Mouse (Mus musculus) kidney, embryonic 16.5 days (tissue): Measurements from ENCODE around the gene Lrrc7. TPM values are rescaled to one million over a fixed set of nuclear protein-coding genes. Genes with fewer than 3 reads are reported as not detected.

Source experiments
- ATAC-seq: fragments of 200-750 bp; cut with Nextera tagmentation; 2 replicates; pipeline ENCODE4 v1.8.0; 2017; ENCODE audit warnings: moderate TSS enrichment; ENCODE audit not compliant: low FRiP score, low TSS enrichment
- H3K27ac ChIP-seq: fragments of 300-500 bp; sonication (generic); 2 replicates; pipeline ENCODE4 v1.5.1; 2014; ENCODE audit warnings: low read length
- H3K27me3 ChIP-seq: fragments of 300-500 bp; sonication (generic); 2 replicates; pipeline ENCODE4 v1.6.1; 2014; ENCODE audit warnings: low read length, control low read depth, mixed read lengths; ENCODE audit not compliant: insufficient read depth
- H3K36me3 ChIP-seq: fragments of 300-500 bp; sonication (generic); 2 replicates; pipeline ENCODE4 v1.6.1; 2014; ENCODE audit warnings: low read length, control low read depth, mixed read lengths; ENCODE audit not compliant: insufficient read depth
- H3K4me1 ChIP-seq: fragments of 300-500 bp; sonication (generic); 2 replicates; pipeline ENCODE4 v1.6.1; 2014; ENCODE audit warnings: low read length, control low read depth, mixed read lengths; ENCODE audit not compliant: insufficient read depth
- H3K4me2 ChIP-seq: fragments of 300-500 bp; sonication (generic); replicated peaks from 2 replicates; pipeline ENCODE4 v1.6.1; 2014; ENCODE audit warnings: low read depth, low read length
- H3K4me3 ChIP-seq: fragments of 300-500 bp; sonication (generic); 2 replicates; pipeline ENCODE4 v1.5.1; 2014; ENCODE audit warnings: mild to moderate bottlenecking, low read length
- H3K9ac ChIP-seq: fragments of 300-500 bp; sonication (generic); replicated peaks from 2 replicates; pipeline ENCODE4 v1.6.1; 2014; ENCODE audit warnings: low read length
- H3K9me3 ChIP-seq: fragments of 300-500 bp; sonication (generic); 2 replicates; pipeline ENCODE4 v1.6.1; 2016; ENCODE audit warnings: low read length, control low read depth
- WGBS: fragments of 180-500 bp; shearing (Covaris S2); extraction: QIAGEN DNeasy Blood & Tissue Kit; methylation state at CpG from one replicate; pipeline ENCODE4 v1.1.7; 2014; 5-methylcytosine and 5-hydroxymethylcytosine counted together
- polyA plus RNA-seq: library from polyadenylated mRNA; unstranded; fragments of >200 nt; fragmentation: Nextera tagmentation; extraction: Ambion mirVana; gene quantifications from 2 replicates; pipeline ENCODE4 v1.2.1, GENCODE M21; 2015

Gene Lrrc7
- polyA plus RNA-seq, 1 experiment from 2014 or later: 0.15 TPM

DNA sequence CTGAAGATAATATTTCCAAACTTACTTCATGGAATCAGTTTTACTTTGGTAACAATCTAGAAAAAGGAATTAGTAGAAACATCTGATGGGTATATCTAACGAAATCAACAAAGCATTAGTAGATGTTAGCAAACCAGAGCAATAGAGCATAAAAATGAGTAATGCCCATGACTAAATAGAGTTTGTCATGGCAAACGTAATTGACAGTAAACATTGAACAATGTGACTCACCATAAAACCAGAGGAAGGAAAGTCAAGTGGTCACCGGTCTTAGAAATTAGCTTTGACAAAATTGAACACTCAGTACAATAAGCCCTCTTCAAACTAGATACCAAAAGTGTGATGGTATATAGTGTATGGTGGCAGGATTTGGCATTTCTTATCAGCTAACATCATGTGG lies 263.3 kb downstream of the Lrrc7 start:
- Histone ChIP-seq H3K9ac (no peak overlapping the region), H3K36me3 (no peaks in the 10 kb centered on the region)
- 78% methylated on average over 3 of the region's 3 CpGs for WGBS

GRCm38 (mm10) chr3:158295041-158295440 lies 267.0 kb downstream of the Lrrc7 start:
- Histone ChIP-seq H3K9me3 (no peaks in the 10 kb centered on the region), H3K4me2 (no peak overlapping the region), H3K9ac (no peak overlapping the region), H3K27ac (no peak overlapping the region), H3K4me3 (no peak overlapping the region), H3K4me1 (no peaks in the 10 kb centered on the region), H3K36me3 (no peaks in the 10 kb centered on the region), H3K27me3 (no peaks in the 10 kb centered on the region)
- no peak for ATAC-seq
- WGBS: 53% methylated on average over 5 of the region's 5 CpGs

More for the DNA sequence above, 263.3 kb downstream of the Lrrc7 start:
- Histone ChIP-seq H3K4me2 (no peak overlapping the region), H3K4me3 (no peak overlapping the region), H3K9me3 (no peaks in the 10 kb centered on the region), H3K4me1 (no peaks in the 10 kb centered on the region), H3K27me3 (no peaks in the 10 kb centered on the region), H3K27ac (no peak overlapping the region)
- no peak for ATAC-seq

GRCm38 (mm10) chr3:158284431-158284830 lies 277.6 kb downstream of the Lrrc7 start:
- Histone ChIP-seq H3K4me3 (no peak overlapping the region), H3K4me1 (no peaks in the 10 kb centered on the region), H3K9me3 (no peaks in the 10 kb centered on the region), H3K36me3 (no peaks in the 10 kb centered on the region), H3K27me3 (no peaks in the 10 kb centered on the region), H3K27ac (no peak overlapping the region), H3K9ac (no peak overlapping the region), H3K4me2 (no peak overlapping the region)
- no peak for ATAC-seq
- 44% methylated on average over 1 of the region's 1 CpGs for WGBS

- Histone ChIP-seq H3K4me2 (no peak overlapping the region), H3K4me3 (no peak overlapping the region), H3K36me3 (no peaks in the 10 kb centered on the region), H3K27ac (no peak overlapping the region), H3K9me3 (no peaks in the 10 kb centered on the region), H3K9ac (no peak overlapping the region), H3K4me1 (no peaks in the 10 kb centered on the region), H3K27me3 (no peaks in the 10 kb centered on the region)
- no peak for ATAC-seq
- 86% methylated on average over 2 of the region's 2 CpGs for WGBS
Measured at GRCm38 (mm10) chr3:158278631-158279030, 283.4 kb downstream of the Lrrc7 start.

- H3K4me2 ChIP-seq: no peak overlapping the region
- ATAC-seq: no peak
- no peak overlapping the region for H3K27ac ChIP-seq
- no peaks in the 10 kb centered on the region for H3K27me3 ChIP-seq
- no peak overlapping the region for H3K4me3 ChIP-seq
- no peak overlapping the region for H3K9ac ChIP-seq
- WGBS: 81% methylated on average over 1 of the region's 1 CpGs
- H3K36me3 ChIP-seq: no peaks in the 10 kb centered on the region
- no peaks in the 10 kb centered on the region for H3K9me3 ChIP-seq
- no peaks in the 10 kb centered on the region for H3K4me1 ChIP-seq
Measured at GRCm38 (mm10) chr3:158272700-158273099, 289.3 kb downstream of the Lrrc7 start.

DNA sequence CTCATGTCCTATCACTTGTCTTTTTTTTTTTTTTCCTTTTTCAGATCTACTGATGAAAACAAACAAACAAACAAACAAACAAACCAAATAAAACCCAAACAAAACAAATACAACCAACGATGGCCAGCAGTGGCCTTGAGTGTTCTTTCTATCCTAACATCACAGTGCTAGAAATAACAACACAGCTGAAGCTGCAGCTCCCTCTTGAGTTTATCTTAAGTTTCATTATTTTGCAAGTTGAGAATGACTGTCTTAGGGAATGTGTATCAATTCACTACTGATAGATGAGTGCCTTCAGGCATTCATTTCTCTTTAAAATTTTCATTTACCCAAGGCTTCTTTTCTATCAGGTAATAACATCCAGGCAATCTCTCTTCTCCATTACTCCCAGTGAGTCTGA lies 291.1 kb downstream of the Lrrc7 start:
- WGBS: 51% methylated on average over 1 of the region's 1 CpGs

DNA sequence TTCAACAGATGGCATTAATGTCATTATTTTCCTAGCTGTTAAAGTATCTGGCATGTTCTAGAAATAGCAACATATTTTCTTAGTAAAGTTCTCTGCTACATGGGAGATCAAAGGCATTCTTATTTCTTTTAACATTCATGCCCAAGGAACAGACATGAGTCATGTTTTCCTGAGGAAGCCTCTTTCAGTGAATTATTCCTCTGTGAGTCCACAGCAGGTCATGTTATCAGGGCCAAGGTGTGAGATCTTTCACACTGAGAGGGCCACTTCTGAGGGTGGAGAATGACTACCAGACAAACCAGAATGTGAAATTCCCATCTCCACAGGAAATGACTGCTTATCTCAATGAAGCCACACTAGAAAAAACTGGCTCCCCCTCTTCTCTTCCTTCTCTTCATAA lies 309.4 kb downstream of the Lrrc7 start:
- no peak overlapping the region for H3K4me2 ChIP-seq
- H3K36me3 ChIP-seq: no peaks in the 10 kb centered on the region
- ATAC-seq: no peak
- no peaks in the 10 kb centered on the region for H3K27me3 ChIP-seq
- H3K9ac ChIP-seq: no peak overlapping the region
- H3K4me3 ChIP-seq: no peak overlapping the region
- H3K4me1 ChIP-seq: no peaks in the 10 kb centered on the region
- H3K9me3 ChIP-seq: no peaks in the 10 kb centered on the region
- no peak overlapping the region for H3K27ac ChIP-seq

More for the DNA sequence above, 291.1 kb downstream of the Lrrc7 start:
- no peak for ATAC-seq
- no peaks in the 10 kb centered on the region for H3K4me1 ChIP-seq
- no peaks in the 10 kb centered on the region for H3K9me3 ChIP-seq
- H3K36me3 ChIP-seq: no peaks in the 10 kb centered on the region
- no peak overlapping the region for H3K4me3 ChIP-seq
- H3K9ac ChIP-seq: no peak overlapping the region
- H3K4me2 ChIP-seq: no peak overlapping the region
- no peak overlapping the region for H3K27ac ChIP-seq
- no peaks in the 10 kb centered on the region for H3K27me3 ChIP-seq

- no peak overlapping the region for H3K27ac ChIP-seq
- whole genome bisulfite sequencing: 79% methylated on average over 1 of the region's 1 CpGs
- no peaks in the 10 kb centered on the region for H3K9me3 ChIP-seq
- no peaks in the 10 kb centered on the region for H3K27me3 ChIP-seq
- no peaks in the 10 kb centered on the region for H3K4me1 ChIP-seq
- no peak overlapping the region for H3K9ac ChIP-seq
- no peak for ATAC-seq
- no peak overlapping the region for H3K4me3 ChIP-seq
- H3K4me2 ChIP-seq: no peak overlapping the region
- no peaks in the 10 kb centered on the region for H3K36me3 ChIP-seq
Measured at GRCm38 (mm10) chr3:158247672-158248071, 314.3 kb downstream of the Lrrc7 start.

- no peak overlapping the region for H3K27ac ChIP-seq
- WGBS: 73% methylated on average over 2 of the region's 2 CpGs
Measured at GRCm38 (mm10) chr3:158210657-158211056, 351.4 kb downstream of the Lrrc7 start.

GRCm38 (mm10) chr3:158210026-158210425 lies 352.0 kb downstream of the Lrrc7 start:
- Histone ChIP-seq H3K9me3 (no peaks in the 10 kb centered on the region), H3K4me3 (no peak overlapping the region), H3K9ac (no peak overlapping the region), H3K36me3 (no peaks in the 10 kb centered on the region), H3K4me1 (no peaks in the 10 kb centered on the region), H3K27me3 (no peaks in the 10 kb centered on the region), H3K4me2 (no peak overlapping the region), H3K27ac (no peak overlapping the region)
- 11% methylated on average over 2 of the region's 2 CpGs for WGBS
- ATAC-seq: peak; percentile 90; the same call in 1 of the 2 replicates

More at GRCm38 (mm10) chr3:158210657-158211056, 351.4 kb downstream of the Lrrc7 start:
- H3K4me1 ChIP-seq: no peaks in the 10 kb centered on the region
- no peak for ATAC-seq
- H3K36me3 ChIP-seq: no peaks in the 10 kb centered on the region
- no peak overlapping the region for H3K4me3 ChIP-seq
- no peaks in the 10 kb centered on the region for H3K27me3 ChIP-seq
- H3K9ac ChIP-seq: no peak overlapping the region
- no peak overlapping the region for H3K4me2 ChIP-seq
- H3K9me3 ChIP-seq: no peaks in the 10 kb centered on the region
